Mouse (Mus musculus) hindbrain, embryonic 14.5 days (tissue): ENCODE data around the gene Gm37240. TPM values are rescaled to one million over a fixed set of nuclear protein-coding genes. Genes with fewer than 3 reads are reported as not detected.

Experiments used
- ATAC-seq: fragments of 200-750 bp; cut with Nextera tagmentation; 2 replicates; pipeline ENCODE4 v1.8.0; 2017; ENCODE audit warnings: moderate number of reproducible peaks, mild to moderate bottlenecking, moderate TSS enrichment, moderate library complexity; ENCODE audit not compliant: low FRiP score
- DNase-seq: peaks from one replicate; pipeline ENCODE4 v3.0.0-alpha.2; 2015; ENCODE audit warnings: low spot score
- H3K27ac ChIP-seq: fragments of 300-500 bp; sonication (generic); 2 replicates; pipeline ENCODE4 v1.5.1; 2014; ENCODE audit warnings: mild to moderate bottlenecking, moderate library complexity
- H3K27me3 ChIP-seq: fragments of 300-500 bp; sonication (generic); 2 replicates; pipeline ENCODE4 v1.6.1; 2014; ENCODE audit warnings: mild to moderate bottlenecking, low read length, mixed read lengths; ENCODE audit not compliant: control insufficient read depth, insufficient read depth
- H3K36me3 ChIP-seq: fragments of 300-500 bp; sonication (generic); replicated peaks from 2 replicates; pipeline ENCODE4 v1.6.1; 2014; ENCODE audit not compliant: control insufficient read depth, insufficient read depth
- H3K4me1 ChIP-seq: fragments of 300-500 bp; sonication (generic); replicated peaks from 2 replicates; pipeline ENCODE4 v1.6.1; 2014; ENCODE audit warnings: antibody characterized with exemption, low read length, mixed read lengths; ENCODE audit not compliant: control insufficient read depth, insufficient read depth
- H3K4me2 ChIP-seq: fragments of 300-500 bp; sonication (generic); replicated peaks from 2 replicates; pipeline ENCODE4 v1.6.1; 2014; ENCODE audit warnings: mild to moderate bottlenecking, moderate library complexity
- H3K4me3 ChIP-seq: fragments of 300-500 bp; sonication (generic); replicated peaks from 2 replicates; pipeline ENCODE4 v1.5.1; 2014; ENCODE audit warnings: mild to moderate bottlenecking, low read length
- H3K9ac ChIP-seq: fragments of 300-500 bp; sonication (generic); 2 replicates; pipeline ENCODE4 v1.6.1; 2014
- H3K9me3 ChIP-seq: fragments of 300-500 bp; sonication (generic); 2 replicates; pipeline ENCODE4 v1.6.1; 2016; ENCODE audit warnings: low read length; ENCODE audit not compliant: control insufficient read depth
- WGBS: fragments of 180-500 bp; shearing (Covaris S2); extraction: QIAGEN DNeasy Blood & Tissue Kit; methylation state at CpG from one replicate; pipeline ENCODE4 v1.1.7; 2014; 5-methylcytosine and 5-hydroxymethylcytosine counted together
- polyA plus RNA-seq: library from polyadenylated mRNA; unstranded; fragments of >200 nt; fragmentation: Nextera tagmentation; extraction: Ambion mirVana; gene quantifications from 2 replicates; pipeline ENCODE4 v1.2.1, GENCODE M21; 2014

The Gm37240 gene
- polyA plus RNA-seq, 1 experiment from 2014 or later, result 0.94 TPM

- ATAC-seq (no peak), DNase-seq (no peak)
- no peaks in the 10 kb centered on the region for H3K36me3 ChIP-seq
- no peaks in the 10 kb centered on the region for H3K4me1 ChIP-seq
- no peak overlapping the region for H3K9ac ChIP-seq
- H3K27ac ChIP-seq, result no peak overlapping the region
- no peaks in the 10 kb centered on the region for H3K9me3 ChIP-seq
- no peak overlapping the region for H3K4me2 ChIP-seq
- no peaks in the 10 kb centered on the region for H3K27me3 ChIP-seq
- WGBS, result 88% methylated on average over 6 of the region's 6 CpGs
- no peak overlapping the region for H3K4me3 ChIP-seq
Measured at GRCm38 (mm10) chr3:85722581-85722980, 164.7 kb downstream of the Gm37240 start.

GRCm38 (mm10) chr3:85715764-85716297, 171.5 kb downstream of the Gm37240 start:
- no peaks in the 10 kb centered on the region for H3K27me3 ChIP-seq
- no peak overlapping the region for H3K4me3 ChIP-seq
- DNase-seq, result no peak
- H3K4me2 ChIP-seq, result no peak overlapping the region
- no peak overlapping the region for H3K9ac ChIP-seq
- H3K9me3 ChIP-seq, result no peaks in the 10 kb centered on the region
- no peak for ATAC-seq
- no peaks in the 10 kb centered on the region for H3K36me3 ChIP-seq
- no peaks in the 10 kb centered on the region for H3K4me1 ChIP-seq
- WGBS, result 82% methylated on average over 4 of the region's 4 CpGs
- no peak overlapping the region for H3K27ac ChIP-seq

DNA sequence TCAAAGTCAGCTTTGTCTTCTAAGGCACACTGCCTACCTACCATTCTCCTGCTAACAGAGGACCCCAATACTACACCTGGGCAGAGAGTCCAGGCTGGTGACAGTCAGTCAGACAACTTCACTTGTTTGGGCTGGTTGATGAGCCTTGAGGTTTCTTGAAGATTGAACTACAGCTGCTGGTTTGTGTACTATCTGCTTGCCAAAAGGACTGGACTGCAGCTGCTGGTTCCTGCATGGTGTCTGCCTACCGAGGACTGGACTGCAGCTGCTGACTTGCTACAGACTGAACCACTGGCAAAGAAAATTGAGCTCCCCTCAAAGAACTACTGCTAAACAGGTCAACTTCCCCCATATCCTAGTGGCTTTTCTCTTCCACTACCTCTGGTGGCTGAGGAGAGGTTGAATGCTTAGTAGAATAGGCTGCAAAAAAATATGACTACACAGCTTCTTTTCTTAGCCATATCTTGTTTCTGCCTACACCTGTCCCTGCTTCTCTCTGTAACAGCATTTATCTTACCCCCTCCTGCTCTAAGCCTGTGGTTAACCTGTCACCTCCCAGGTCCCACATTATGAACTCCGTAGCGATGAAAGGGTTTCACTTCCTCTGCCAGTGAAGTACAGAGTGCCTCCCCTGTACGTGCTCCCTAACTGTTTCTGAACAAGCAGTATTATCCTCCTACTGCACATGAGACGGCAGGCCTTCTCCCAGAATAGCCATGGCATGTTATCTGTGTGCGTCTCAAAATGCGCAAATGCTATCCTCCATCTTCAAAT, 173.2 kb downstream of the Gm37240 start:
- no peaks in the 10 kb centered on the region for H3K36me3 ChIP-seq
- no peaks in the 10 kb centered on the region for H3K9me3 ChIP-seq
- 89% methylated on average over 7 of the region's 7 CpGs for WGBS
- H3K4me3 ChIP-seq, result no peak overlapping the region
- ATAC-seq, result no peak
- no peak overlapping the region for H3K27ac ChIP-seq
- H3K9ac ChIP-seq, result no peak overlapping the region
- no peak overlapping the region for H3K4me2 ChIP-seq
- no peaks in the 10 kb centered on the region for H3K4me1 ChIP-seq
- H3K27me3 ChIP-seq, result no peaks in the 10 kb centered on the region
- no peak for DNase-seq

- H3K9ac ChIP-seq, result no peak overlapping the region
- no peaks in the 10 kb centered on the region for H3K9me3 ChIP-seq
- 49% methylated on average over 8 of the region's 8 CpGs for WGBS
- no peak overlapping the region for H3K27ac ChIP-seq
- no peaks in the 10 kb centered on the region for H3K4me1 ChIP-seq
- no peaks in the 10 kb centered on the region for H3K27me3 ChIP-seq
- no peak for ATAC-seq
- DNase-seq, result no peak
- no peaks in the 10 kb centered on the region for H3K36me3 ChIP-seq
- H3K4me2 ChIP-seq, result no peak overlapping the region
- no peak overlapping the region for H3K4me3 ChIP-seq
Measured at GRCm38 (mm10) chr3:85710695-85711094, 176.6 kb downstream of the Gm37240 start.

- H3K36me3 ChIP-seq, result no peaks in the 10 kb centered on the region
- no peak for ATAC-seq
- 41% methylated on average over 7 of the region's 7 CpGs for WGBS
- H3K9ac ChIP-seq, result no peak overlapping the region
- H3K4me2 ChIP-seq, result no peak overlapping the region
- DNase-seq, result peak; percentile 46
- no peaks in the 10 kb centered on the region for H3K9me3 ChIP-seq
- H3K27me3 ChIP-seq, result no peaks in the 10 kb centered on the region
- no peak overlapping the region for H3K27ac ChIP-seq
- no peaks in the 10 kb centered on the region for H3K4me1 ChIP-seq
- no peak overlapping the region for H3K4me3 ChIP-seq
Measured at GRCm38 (mm10) chr3:85707421-85707820, 179.9 kb downstream of the Gm37240 start.

- Histone ChIP-seq H3K9me3 (no peaks in the 10 kb centered on the region), H3K27me3 (no peaks in the 10 kb centered on the region), H3K4me2 (no peak overlapping the region), H3K27ac (no peak overlapping the region), H3K9ac (no peak overlapping the region), H3K36me3 (no peaks in the 10 kb centered on the region), H3K4me1 (no peaks in the 10 kb centered on the region), H3K4me3 (no peak overlapping the region)
- DNase-seq (no peak), ATAC-seq (no peak)
- WGBS, result 46% methylated on average over 6 of the region's 6 CpGs
Measured at GRCm38 (mm10) chr3:85703141-85703882, 184.0 kb downstream of the Gm37240 start.

GRCm38 (mm10) chr3:85698496-85698895, 188.8 kb downstream of the Gm37240 start:
- Histone ChIP-seq H3K4me3 (no peak overlapping the region), H3K9me3 (no peaks in the 10 kb centered on the region), H3K27me3 (no peaks in the 10 kb centered on the region), H3K4me2 (no peak overlapping the region), H3K4me1 (no peaks in the 10 kb centered on the region), H3K27ac (no peak overlapping the region), H3K36me3 (no peaks in the 10 kb centered on the region), H3K9ac (no peak overlapping the region)
- WGBS, result 91% methylated on average over 4 of the region's 4 CpGs
- DNase-seq (no peak), ATAC-seq (no peak)

- no peak overlapping the region for H3K27ac ChIP-seq
- H3K4me1 ChIP-seq, result no peaks in the 10 kb centered on the region
- no peak overlapping the region for H3K4me3 ChIP-seq
- no peak for ATAC-seq
- no peaks in the 10 kb centered on the region for H3K36me3 ChIP-seq
- H3K4me2 ChIP-seq, result no peak overlapping the region
- no peak overlapping the region for H3K9ac ChIP-seq
- no peaks in the 10 kb centered on the region for H3K27me3 ChIP-seq
- H3K9me3 ChIP-seq, result no peaks in the 10 kb centered on the region
- WGBS, result 59% methylated on average over 3 of the region's 3 CpGs
- DNase-seq, result no peak
Measured at GRCm38 (mm10) chr3:85695056-85695455, 192.3 kb downstream of the Gm37240 start.

GRCm38 (mm10) chr3:85693013-85693412, 194.3 kb downstream of the Gm37240 start:
- no peak overlapping the region for H3K27ac ChIP-seq
- H3K4me3 ChIP-seq, result no peak overlapping the region
- H3K4me2 ChIP-seq, result no peak overlapping the region
- H3K9ac ChIP-seq, result no peak overlapping the region
- no peaks in the 10 kb centered on the region for H3K27me3 ChIP-seq
- ATAC-seq (no peak), DNase-seq (no peak)
- H3K9me3 ChIP-seq, result no peaks in the 10 kb centered on the region
- WGBS, result 62% methylated on average over 3 of the region's 3 CpGs
- no peaks in the 10 kb centered on the region for H3K36me3 ChIP-seq
- H3K4me1 ChIP-seq, result no peaks in the 10 kb centered on the region
